Mouse (Mus musculus) midbrain, embryonic 14.5 days (tissue): ENCODE measurements at regions not wholly inside any gene's neighbourhood (a gene's known extent, or its start where the extent isn't known, plus 50 kb on each side); places are given as distances from the start of the nearest gene placed in this dataset.

ENCODE experiments used
- ATAC-seq: fragments of 200-750 bp; cut with Nextera tagmentation; 2 replicates; pipeline ENCODE4 v1.8.0; 2017; ENCODE audit warnings: moderate number of reproducible peaks, moderate library complexity; ENCODE audit not compliant: low FRiP score, low TSS enrichment
- DNase-seq: peaks from one replicate; pipeline ENCODE4 v3.0.0-alpha.2; 2015
- H3K27ac ChIP-seq: fragments of 300-500 bp; sonication (generic); replicated peaks from 2 replicates; pipeline ENCODE4 v1.5.1; 2014; ENCODE audit warnings: mild to moderate bottlenecking, low read depth, low read length, moderate library complexity
- H3K27me3 ChIP-seq: fragments of 300-500 bp; sonication (generic); 2 replicates; pipeline ENCODE4 v1.6.1; 2014; ENCODE audit warnings: low read length, control low read depth, mixed read lengths; ENCODE audit not compliant: control insufficient read depth, insufficient read depth
- H3K36me3 ChIP-seq: fragments of 300-500 bp; sonication (generic); 2 replicates; pipeline ENCODE4 v1.6.1; 2014; ENCODE audit warnings: low read length, control low read depth; ENCODE audit not compliant: control insufficient read depth, insufficient read depth
- H3K4me1 ChIP-seq: fragments of 300-500 bp; sonication (generic); 2 replicates; pipeline ENCODE4 v1.6.1; 2014; ENCODE audit warnings: mild to moderate bottlenecking, antibody characterized with exemption, low read length, control low read depth; ENCODE audit not compliant: control insufficient read depth, insufficient read depth
- H3K4me2 ChIP-seq: fragments of 300-500 bp; sonication (generic); 2 replicates; pipeline ENCODE4 v1.6.1; 2014; ENCODE audit warnings: mild to moderate bottlenecking, low read length, moderate library complexity
- H3K4me3 ChIP-seq: fragments of 300-500 bp; sonication (generic); replicated peaks from 2 replicates; pipeline ENCODE4 v1.5.1; 2014; ENCODE audit warnings: low read depth, low read length
- H3K9ac ChIP-seq: fragments of 300-500 bp; sonication (generic); replicated peaks from 2 replicates; pipeline ENCODE4 v1.6.1; 2014; ENCODE audit warnings: mild to moderate bottlenecking, low read length, moderate library complexity
- H3K9me3 ChIP-seq: fragments of 300-500 bp; sonication (generic); 2 replicates; pipeline ENCODE4 v1.6.1; 2016; ENCODE audit warnings: low read length, control low read depth, mixed read lengths; ENCODE audit not compliant: control insufficient read depth
- WGBS: fragments of 180-500 bp; shearing (Covaris S2); extraction: QIAGEN DNeasy Blood & Tissue Kit; methylation state at CpG from one replicate; pipeline ENCODE4 v1.1.7; 2014; 5-methylcytosine and 5-hydroxymethylcytosine counted together

DNA sequence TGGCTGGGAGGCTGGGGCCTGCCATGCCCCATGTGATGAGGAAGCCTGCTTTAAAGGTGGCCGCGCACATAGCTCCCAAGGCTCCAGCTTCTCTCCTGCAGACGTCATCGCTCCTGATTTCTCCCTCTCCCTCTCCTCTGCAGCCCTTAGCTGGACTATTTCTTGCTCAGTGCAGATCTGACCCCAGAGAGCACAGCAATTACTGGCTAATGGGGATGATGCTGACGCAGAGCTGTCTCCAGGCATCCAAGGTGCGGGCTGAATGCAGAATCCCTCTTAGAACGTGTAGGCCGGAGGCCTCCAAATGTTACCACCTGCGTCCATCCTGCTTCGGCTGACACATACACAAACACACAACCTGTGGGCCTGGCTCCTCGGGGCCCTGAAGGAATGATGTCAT is 63.5 kb upstream of the Trp53i11 start:
- DNase-seq, result peak; percentile 37
- Histone ChIP-seq H3K27me3 (no peaks in the 10 kb centered on the region), H3K27ac (no peak overlapping the region), H3K4me1 (peaks cover 25% of the 10 kb centered on the region; the same call in 1 of the 2 replicates), H3K36me3 (no peaks in the 10 kb centered on the region), H3K9ac (no peak overlapping the region), H3K9me3 (no peaks in the 10 kb centered on the region), H3K4me3 (no peak overlapping the region), H3K4me2 (no peak overlapping the region)
- ATAC-seq, result no peak
- WGBS, result 70% methylated on average over 11 of the region's 11 CpGs

DNA sequence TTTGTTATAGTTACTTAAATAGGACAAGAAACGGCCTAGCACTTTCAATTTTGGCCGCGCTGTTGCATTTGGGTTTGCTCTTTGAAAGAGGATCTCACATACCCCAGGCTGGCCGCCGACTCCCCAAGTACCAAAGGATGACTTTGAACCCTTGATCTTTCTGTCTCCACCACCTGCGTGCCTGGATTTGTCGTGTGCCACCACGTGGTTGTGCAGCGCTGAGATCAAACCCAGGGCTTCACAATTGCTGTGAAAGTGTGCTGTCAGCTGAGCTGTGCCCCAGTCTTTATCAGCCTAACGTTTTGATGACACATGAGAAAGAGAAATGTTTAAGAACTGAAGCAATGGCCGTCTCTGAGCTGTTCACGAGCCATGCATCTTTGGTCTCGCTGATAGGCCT is 67.0 kb upstream of the Trp53i11 start:
- DNase-seq (no peak), ATAC-seq (no peak)
- Histone ChIP-seq H3K4me1 (peaks cover 13% of the 10 kb centered on the region; the same call in 1 of the 2 replicates), H3K36me3 (no peaks in the 10 kb centered on the region), H3K9ac (no peak overlapping the region), H3K27me3 (no peaks in the 10 kb centered on the region), H3K4me2 (no peak overlapping the region), H3K4me3 (no peak overlapping the region), H3K27ac (no peak overlapping the region), H3K9me3 (no peaks in the 10 kb centered on the region)
- 83% methylated on average over 13 of the region's 13 CpGs for WGBS

GRCm38 (mm10) chr2:93119001-93119400 is 68.3 kb upstream of the Trp53i11 start:
- H3K9me3 ChIP-seq, result no peaks in the 10 kb centered on the region
- WGBS, result 58% methylated on average over 8 of the region's 8 CpGs
- H3K9ac ChIP-seq, result no peak overlapping the region
- no peak overlapping the region for H3K4me3 ChIP-seq
- H3K27me3 ChIP-seq, result no peaks in the 10 kb centered on the region
- no peak overlapping the region for H3K27ac ChIP-seq
- H3K4me2 ChIP-seq, result no peak overlapping the region
- no peaks in the 10 kb centered on the region for H3K36me3 ChIP-seq
- DNase-seq (no peak), ATAC-seq (no peak)
- peaks cover 13% of the 10 kb centered on the region; the same call in 1 of the 2 replicates for H3K4me1 ChIP-seq

DNA sequence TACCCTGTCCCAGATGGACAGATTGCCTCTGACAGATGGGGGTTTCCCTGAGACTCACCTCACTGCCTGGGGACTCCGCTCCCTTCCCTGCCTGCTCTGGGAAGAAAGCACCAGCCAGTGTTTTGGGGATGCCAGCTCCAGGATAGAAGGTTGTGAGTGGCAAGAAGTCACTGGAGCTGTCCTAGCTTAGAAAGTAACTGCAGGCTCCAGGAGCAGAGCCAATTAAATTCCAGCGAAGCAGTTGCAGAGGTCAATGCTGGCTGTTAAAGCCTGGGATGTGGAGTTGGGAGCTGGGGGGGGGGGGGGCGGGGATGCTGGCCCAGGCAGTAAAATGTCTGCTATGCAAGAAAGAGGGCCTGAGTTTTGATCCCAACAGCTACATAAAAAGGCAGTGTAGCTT is 69.3 kb upstream of the Prdm11 start:
- Histone ChIP-seq H3K27me3 (no peaks in the 10 kb centered on the region), H3K4me2 (no peak overlapping the region), H3K36me3 (no peaks in the 10 kb centered on the region), H3K4me1 (no peaks in the 10 kb centered on the region), H3K9ac (no peak overlapping the region), H3K9me3 (no peaks in the 10 kb centered on the region), H3K4me3 (no peak overlapping the region), H3K27ac (no peak overlapping the region)
- DNase-seq (no peak), ATAC-seq (no peak)
- WGBS, result 70% methylated on average over 3 of the region's 3 CpGs

GRCm38 (mm10) chr2:93113929-93114328 is 68.0 kb upstream of the Prdm11 start:
- H3K27ac ChIP-seq, result no peak overlapping the region
- DNase-seq (no peak), ATAC-seq (no peak)
- no peaks in the 10 kb centered on the region for H3K27me3 ChIP-seq
- no peak overlapping the region for H3K4me2 ChIP-seq
- H3K9ac ChIP-seq, result no peak overlapping the region
- no peaks in the 10 kb centered on the region for H3K9me3 ChIP-seq
- H3K36me3 ChIP-seq, result no peaks in the 10 kb centered on the region
- H3K4me1 ChIP-seq, result no peaks in the 10 kb centered on the region
- 75% methylated on average over 7 of the region's 7 CpGs for WGBS
- H3K4me3 ChIP-seq, result no peak overlapping the region

DNA sequence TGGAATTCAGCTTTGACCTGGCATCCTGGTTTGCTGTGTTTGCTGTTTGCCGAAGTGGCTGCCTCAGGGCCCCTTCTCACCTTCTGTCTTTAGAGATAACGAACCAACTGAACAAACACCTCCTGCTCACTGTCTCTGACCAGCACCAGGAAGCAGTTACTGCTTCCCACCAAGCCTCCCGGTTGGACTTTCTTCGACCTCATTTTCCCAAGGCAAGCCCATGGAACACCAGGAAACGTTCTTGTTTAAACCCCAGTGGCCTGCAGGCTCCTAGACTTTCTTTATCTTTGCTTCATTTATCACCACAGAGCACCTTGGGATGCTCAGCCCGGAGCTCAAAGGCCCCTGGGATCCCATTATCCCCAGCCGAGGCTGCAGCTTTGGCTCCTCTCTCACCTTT is 66.4 kb upstream of the Prdm11 start:
- ATAC-seq, result no peak
- no peak for DNase-seq
- H3K27me3 ChIP-seq, result no peaks in the 10 kb centered on the region
- H3K9me3 ChIP-seq, result no peaks in the 10 kb centered on the region
- H3K36me3 ChIP-seq, result no peaks in the 10 kb centered on the region
- no peak overlapping the region for H3K4me2 ChIP-seq
- H3K4me3 ChIP-seq, result no peak overlapping the region
- H3K27ac ChIP-seq, result no peak overlapping the region
- WGBS, result 50% methylated on average over 7 of the region's 7 CpGs
- H3K4me1 ChIP-seq, result no peaks in the 10 kb centered on the region
- H3K9ac ChIP-seq, result no peak overlapping the region

GRCm38 (mm10) chr2:93110898-93111297 is 64.9 kb upstream of the Prdm11 start:
- ATAC-seq (no peak), DNase-seq (no peak)
- Histone ChIP-seq H3K27me3 (no peaks in the 10 kb centered on the region), H3K9me3 (no peaks in the 10 kb centered on the region), H3K36me3 (no peaks in the 10 kb centered on the region), H3K4me3 (no peak overlapping the region), H3K9ac (no peak overlapping the region), H3K4me2 (no peak overlapping the region), H3K4me1 (no peaks in the 10 kb centered on the region), H3K27ac (no peak overlapping the region)
- WGBS, result 89% methylated on average over 5 of the region's 5 CpGs

DNA sequence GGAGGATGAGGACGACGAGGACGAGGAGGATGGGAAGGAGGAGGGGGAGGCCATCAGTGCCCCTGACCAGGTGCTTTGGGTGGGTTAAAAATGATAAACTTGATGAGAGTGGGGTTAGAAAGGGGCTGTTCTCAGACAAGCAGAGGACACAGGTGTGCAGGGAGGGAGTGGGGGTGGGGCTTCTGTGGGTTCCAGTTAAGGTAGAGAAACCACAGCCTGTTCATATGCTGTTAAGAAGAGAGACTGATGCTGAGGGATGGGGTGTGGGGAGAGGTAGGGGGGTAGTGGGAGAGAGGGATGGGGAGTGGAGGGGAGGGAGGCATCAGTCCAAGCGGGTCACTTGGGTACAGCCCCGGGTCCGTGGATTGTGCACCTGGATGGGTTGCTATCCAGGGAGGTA is 60.6 kb upstream of the Prdm11 start:
- WGBS, result 75% methylated on average over 6 of the region's 6 CpGs
- Histone ChIP-seq H3K4me3 (no peak overlapping the region), H3K4me2 (no peak overlapping the region), H3K4me1 (no peaks in the 10 kb centered on the region), H3K27me3 (no peaks in the 10 kb centered on the region), H3K9me3 (no peaks in the 10 kb centered on the region), H3K9ac (no peak overlapping the region), H3K36me3 (no peaks in the 10 kb centered on the region), H3K27ac (no peak overlapping the region)
- ATAC-seq (no peak), DNase-seq (no peak)

DNA sequence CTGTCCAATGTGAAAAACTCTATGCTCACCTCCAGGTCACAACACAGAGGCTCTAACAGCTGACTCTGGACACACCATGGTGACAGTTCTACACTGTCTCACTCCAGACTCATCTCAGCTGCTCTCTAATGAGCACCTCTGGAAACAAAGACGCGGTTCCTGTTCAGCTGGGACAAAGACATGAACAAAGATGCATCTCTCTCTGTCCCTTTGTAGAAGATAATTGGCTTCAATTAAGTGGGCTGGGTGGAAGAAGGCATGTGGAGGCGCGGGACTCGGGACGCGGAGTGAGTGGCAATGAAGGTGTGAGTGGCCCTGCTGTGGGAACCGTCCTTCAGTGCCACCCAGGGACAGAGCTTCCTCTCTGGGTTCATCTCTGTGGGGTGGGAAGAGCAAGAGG is 56.0 kb upstream of the Prdm11 start:
- Histone ChIP-seq H3K27ac (no peak overlapping the region), H3K4me2 (no peak overlapping the region), H3K4me3 (no peak overlapping the region), H3K36me3 (no peaks in the 10 kb centered on the region), H3K4me1 (peaks cover 7% of the 10 kb centered on the region; the same call in 1 of the 2 replicates), H3K9ac (no peak overlapping the region), H3K9me3 (no peaks in the 10 kb centered on the region), H3K27me3 (no peaks in the 10 kb centered on the region)
- DNase-seq (no peak), ATAC-seq (no peak)
- WGBS, result 76% methylated on average over 8 of the region's 8 CpGs
